Mouse (Mus musculus) frontal cortex, adult 2 months (tissue): ENCODE data around the gene Spata25. TPM values are rescaled to one million over a fixed set of nuclear protein-coding genes. Genes with fewer than 3 reads are reported as not detected.
"Not testable (repeated sequence)": the region's sequence is repeated elsewhere in the genome, so short reads cannot be mapped to it uniquely, and the experiment has no call there.

Experiments
- DNase-seq, 2 experiments: peaks; one replicate each; pipeline ENCODE4 v3.0.0; 2022; ENCODE audit warnings: low spot score in 1 of 2; ENCODE audit errors: extremely low spot score in 1 of 2
- polyA plus RNA-seq: library from polyadenylated mRNA; depleted of rRNA; stranded (reverse); fragments of >200 nt; gene quantifications from 2 replicates; pipeline ENCODE4 v1.2.3, GENCODE M21; 2012; rRNA removed

The Spata25 gene
- polyA plus RNA-seq = 0.69 TPM in 1 of 2 replicates, not detected in the other

- DNase-seq = no peak
Measured at GRCm38 (mm10) chr2:164828437-164828836, at the start of gene Spata25. Gene Spata25 (minus strand): TSS chr2:164828537.

- DNase-seq = not testable (repeated sequence)
Measured at GRCm38 (mm10) chr2:164877376-164878215, 49.3 kb upstream of the Spata25 start.

GRCm38 (mm10) chr2:164875648-164876047 lies 47.3 kb upstream of the Spata25 start:
- DNase-seq = not testable (repeated sequence)

GRCm38 (mm10) chr2:164874239-164874769 lies 46.0 kb upstream of the Spata25 start:
- no peak for DNase-seq

GRCm38 (mm10) chr2:164873621-164874020 lies 45.3 kb upstream of the Spata25 start:
- DNase-seq = no peak

GRCm38 (mm10) chr2:164871602-164872303 lies 43.4 kb upstream of the Spata25 start:
- DNase-seq = no peak

- DNase-seq = no peak
Measured at GRCm38 (mm10) chr2:164868491-164868890, 40.2 kb upstream of the Spata25 start.

GRCm38 (mm10) chr2:164867566-164867965 lies 39.2 kb upstream of the Spata25 start:
- no peak for DNase-seq

- no peak for DNase-seq
Measured at GRCm38 (mm10) chr2:164866741-164867551, 38.6 kb upstream of the Spata25 start.

GRCm38 (mm10) chr2:164864593-164864992 lies 36.3 kb upstream of the Spata25 start:
- no peak for DNase-seq

GRCm38 (mm10) chr2:164863411-164863810 lies 35.1 kb upstream of the Spata25 start:
- DNase-seq = not testable (repeated sequence)

GRCm38 (mm10) chr2:164862179-164862861 lies 34.0 kb upstream of the Spata25 start:
- DNase-seq = no peak

- no peak for DNase-seq
Measured at GRCm38 (mm10) chr2:164861094-164861493, 32.8 kb upstream of the Spata25 start.

- no peak for DNase-seq
Measured at GRCm38 (mm10) chr2:164859640-164860432, 31.5 kb upstream of the Spata25 start.

GRCm38 (mm10) chr2:164859155-164859554 lies 30.8 kb upstream of the Spata25 start:
- no peak for DNase-seq

- no peak for DNase-seq
Measured at GRCm38 (mm10) chr2:164857842-164858553, 29.7 kb upstream of the Spata25 start.

GRCm38 (mm10) chr2:164857101-164857821 lies 28.9 kb upstream of the Spata25 start, which contains the start of gene Pltp:
Gene Pltp (minus strand): TSS chr2:164857711.
- DNase-seq = peak in 1 of 2 experiments; percentile 40
